Mouse (Mus musculus) adrenal gland, postnatal 10 days (tissue): ENCODE data around the gene Agap1. TPM values are rescaled to one million over a fixed set of nuclear protein-coding genes. Genes with fewer than 3 reads are reported as not detected.

Experiments
- DNase-seq: peaks from one replicate; pipeline ENCODE4 v3.0.0; 2021; ENCODE audit warnings: mixed read lengths
- total RNA-seq, 2 experiments: library from RNA; stranded (reverse); gene quantifications; 2 replicates each; pipeline ENCODE4 v1.2.3; 2021

Gene Agap1
- total RNA-seq, 2 experiments from 2014 or later, result 48.5 to 58.7 TPM

DNA sequence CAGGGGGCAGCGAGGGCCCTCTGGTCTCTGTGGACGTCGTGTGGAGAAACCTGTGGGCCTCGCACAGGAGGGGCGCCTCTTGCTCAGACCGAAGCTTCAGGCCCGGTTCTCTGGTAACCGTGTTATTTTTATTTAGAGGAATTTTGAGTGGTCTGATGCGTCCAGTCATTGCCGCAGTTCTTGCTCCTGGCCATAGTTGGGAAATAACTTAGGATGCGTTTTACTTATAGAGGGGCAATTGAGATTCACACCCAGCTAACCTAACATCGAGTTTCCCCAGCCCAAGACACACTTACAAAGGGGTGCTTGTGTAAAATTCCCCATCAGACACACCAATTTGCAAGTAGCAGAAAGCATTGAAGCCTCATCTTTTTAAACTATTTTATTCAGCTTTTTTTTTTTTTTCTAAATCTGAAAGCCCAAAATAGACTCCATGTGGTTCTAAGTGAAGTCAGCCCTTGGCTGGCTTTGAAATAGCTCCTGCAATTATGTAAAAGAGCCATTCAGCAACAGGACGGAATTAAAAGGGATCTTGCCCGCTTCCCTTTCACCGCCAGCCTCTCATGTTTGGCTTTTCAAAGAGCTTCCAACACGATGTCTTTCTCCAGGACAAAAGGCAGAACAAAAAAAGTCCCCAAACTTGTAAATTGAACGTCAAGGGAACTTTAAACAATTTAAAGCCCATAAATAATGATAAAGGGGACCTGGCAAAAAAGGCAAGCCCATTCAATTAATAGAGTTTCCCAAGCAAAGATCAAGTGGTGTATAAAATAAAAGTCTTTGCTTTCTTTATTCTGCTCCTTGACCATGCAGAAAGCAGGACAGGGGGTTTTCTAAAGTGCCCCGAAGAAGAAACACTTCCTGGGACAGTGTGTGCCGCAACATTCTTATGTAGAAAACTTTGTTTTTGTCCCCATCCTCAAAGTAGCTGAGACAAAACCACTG, 480.0 kb downstream of the Agap1 start:
- DNase-seq, result no peak

DNA sequence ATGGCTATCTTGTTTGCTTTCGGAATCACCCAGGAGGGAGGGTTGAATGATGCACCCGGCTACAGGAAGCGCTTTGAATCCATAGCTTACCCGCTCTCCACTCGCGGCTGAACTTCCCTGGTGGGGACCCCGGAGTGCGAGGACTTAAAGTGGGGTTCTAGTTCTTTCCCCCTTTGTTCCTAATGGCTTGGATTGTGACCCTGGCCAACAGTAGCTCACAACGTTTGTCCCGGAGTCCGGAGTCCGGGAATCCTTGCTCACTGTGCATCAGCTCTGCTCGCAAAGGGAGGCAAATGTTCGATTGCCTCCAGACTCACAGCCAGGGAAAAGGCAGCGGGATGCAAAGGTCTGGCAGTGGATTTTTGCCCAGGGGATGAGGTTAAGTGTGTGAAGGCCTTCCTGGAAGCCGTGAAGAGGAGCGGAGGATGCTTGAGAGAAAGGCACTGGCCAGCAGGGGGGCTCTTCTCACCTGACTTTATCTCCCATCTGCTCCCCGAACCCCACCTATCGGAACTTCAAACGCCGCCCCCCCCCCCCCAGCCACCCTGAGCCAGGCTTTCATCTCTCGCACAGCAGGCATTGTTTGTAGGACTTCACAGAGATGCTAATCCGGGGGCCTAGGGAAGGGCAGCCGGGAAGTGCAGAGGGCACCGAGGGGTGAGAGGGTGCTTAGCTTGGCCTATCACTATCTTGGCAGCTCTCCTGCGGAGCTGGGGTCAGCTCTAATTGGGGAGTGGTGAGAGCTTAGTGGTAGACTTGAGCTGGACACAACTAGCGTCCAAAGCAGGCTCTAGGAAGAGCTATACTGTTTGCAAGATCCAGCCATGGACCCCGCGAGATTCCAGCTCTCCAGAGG, 481.1 kb downstream of the Agap1 start:
- no peak for DNase-seq

- DNase-seq, result no peak
Observed at GRCm38 (mm10) chr1:89938884-89939595, 484.4 kb downstream of the Agap1 start.

GRCm38 (mm10) chr1:89939596-89939960, 485.0 kb downstream of the Agap1 start:
- no peak for DNase-seq

DNA sequence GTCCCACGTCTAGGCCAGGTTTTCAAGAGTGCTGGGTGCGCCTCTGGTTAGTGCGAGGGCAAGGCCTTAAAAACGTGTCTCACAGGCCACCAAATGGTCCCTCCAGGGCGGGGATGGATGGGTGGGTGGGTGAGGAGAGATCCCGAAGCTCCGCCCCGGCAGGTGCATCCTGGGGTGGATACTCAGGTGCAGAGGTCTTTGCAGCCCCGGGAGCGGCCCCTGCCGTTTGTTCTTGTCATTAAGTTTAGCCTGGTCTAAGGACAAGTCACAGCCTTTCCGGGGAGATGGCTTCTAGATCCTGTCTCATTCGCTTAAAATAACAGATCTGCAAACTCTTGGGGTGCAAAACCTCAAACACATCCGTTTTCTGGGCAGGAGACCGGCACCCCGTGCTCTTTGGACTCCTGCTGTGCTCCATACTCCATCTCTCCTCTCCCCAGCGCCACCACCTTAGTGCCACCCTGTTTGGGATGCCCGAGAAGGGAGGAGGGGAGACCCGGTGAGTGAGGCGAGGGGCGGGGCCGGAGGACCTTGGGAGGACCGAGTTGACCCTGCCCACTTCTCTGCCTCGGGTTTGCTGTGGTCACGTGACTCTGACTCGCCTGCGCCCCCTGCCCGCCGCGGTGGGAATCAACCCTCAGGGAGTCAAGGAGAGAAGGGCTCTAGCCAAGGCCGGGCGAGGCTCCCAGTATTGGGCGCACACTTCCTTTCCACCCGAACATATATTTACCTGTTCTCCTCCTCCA, 485.5 kb downstream of the Agap1 start:
- DNase-seq, result peak; percentile 85

- no peak for DNase-seq
Observed at GRCm38 (mm10) chr1:89940961-89941524, 486.4 kb downstream of the Agap1 start.

GRCm38 (mm10) chr1:89941701-89942381, 487.2 kb downstream of the Agap1 start:
- no peak for DNase-seq

- DNase-seq, result no peak
Observed at GRCm38 (mm10) chr1:89942395-89942976, 487.9 kb downstream of the Agap1 start.

- DNase-seq, result peak; percentile 87
Observed at GRCm38 (mm10) chr1:89943202-89943601, 488.6 kb downstream of the Agap1 start.
